Mouse (Mus musculus) hindbrain, embryonic 12.5 days (tissue): ENCODE measurements around the gene Klk11. TPM values are rescaled to one million over a fixed set of nuclear protein-coding genes. Genes with fewer than 3 reads are reported as not detected.

ENCODE experiments used
- ATAC-seq: fragments of 200-750 bp; cut with Nextera tagmentation; 2 replicates; pipeline ENCODE4 v1.8.0; 2017; ENCODE audit warnings: moderate TSS enrichment; ENCODE audit not compliant: low FRiP score
- H3K27ac ChIP-seq: fragments of 300-500 bp; sonication (generic); 2 replicates; pipeline ENCODE4 v1.5.1; 2016; ENCODE audit warnings: mild to moderate bottlenecking
- H3K27me3 ChIP-seq: fragments of 300-500 bp; sonication (generic); 2 replicates; pipeline ENCODE4 v1.6.1; 2016; ENCODE audit warnings: mild to moderate bottlenecking
- H3K36me3 ChIP-seq: fragments of 300-500 bp; sonication (generic); 2 replicates; pipeline ENCODE4 v1.6.1; 2016; ENCODE audit warnings: mild to moderate bottlenecking
- H3K4me1 ChIP-seq: fragments of 300-500 bp; sonication (generic); 2 replicates; pipeline ENCODE4 v1.6.1; 2016
- H3K4me2 ChIP-seq: fragments of 300-500 bp; sonication (generic); replicated peaks from 2 replicates; pipeline ENCODE4 v1.6.1; 2016; ENCODE audit warnings: mild to moderate bottlenecking
- H3K4me3 ChIP-seq: fragments of 300-500 bp; sonication (generic); 2 replicates; pipeline ENCODE4 v1.5.1; 2016; ENCODE audit warnings: mild to moderate bottlenecking
- H3K9ac ChIP-seq: fragments of 300-500 bp; sonication (generic); 2 replicates; pipeline ENCODE4 v1.6.1; 2016; ENCODE audit warnings: mild to moderate bottlenecking, moderate library complexity
- H3K9me3 ChIP-seq: fragments of 300-500 bp; sonication (generic); replicated peaks from 2 replicates; pipeline ENCODE4 v1.6.1; 2016; ENCODE audit warnings: mild to moderate bottlenecking
- WGBS: fragments of 180-500 bp; shearing (Covaris S2); methylation state at CpG from one replicate; pipeline ENCODE4 v1.1.7; 2016; 5-methylcytosine and 5-hydroxymethylcytosine counted together
- polyA plus RNA-seq: library from polyadenylated mRNA; unstranded; fragments of >200 nt; fragmentation: Nextera tagmentation; extraction: Ambion mirVana; gene quantifications from 2 replicates; pipeline ENCODE4 v1.2.1, GENCODE M21; 2016

Gene Klk11
- polyA plus RNA-seq, 1 experiment from 2014 or later, result 0.22 TPM

GRCm38 (mm10) chr7:43797844-43798462, 23.5 kb downstream of the Klk11 start:
- Histone ChIP-seq H3K4me3 (peak overlapping the region; percentile 36), H3K9me3 (no peaks in the 10 kb centered on the region), H3K4me1 (0 out of 2 replicates have a peak, but pooled peaks cover 9% of the 10 kb centered on the region), H3K27me3 (peaks cover 40% of the 10 kb centered on the region), H3K27ac (no peak overlapping the region), H3K36me3 (no peaks in the 10 kb centered on the region), H3K9ac (no peak overlapping the region), H3K4me2 (peak overlapping the region; percentile 59)
- ATAC-seq, result no peak
- WGBS, result 44% methylated on average over 13 of the region's 13 CpGs

- H3K27ac ChIP-seq, result no peak overlapping the region
- no peak overlapping the region for H3K9ac ChIP-seq
- no peaks in the 10 kb centered on the region for H3K36me3 ChIP-seq
- H3K4me3 ChIP-seq, result no peak overlapping the region
- H3K4me2 ChIP-seq, result no peak overlapping the region
- no peaks in the 10 kb centered on the region for H3K9me3 ChIP-seq
- H3K27me3 ChIP-seq, result peaks cover 40% of the 10 kb centered on the region
- no peak for ATAC-seq
- 0 out of 2 replicates have a peak, but pooled peaks cover 9% of the 10 kb centered on the region for H3K4me1 ChIP-seq
- WGBS, result 76% methylated on average over 7 of the region's 7 CpGs
Measured at GRCm38 (mm10) chr7:43799876-43800275, 25.5 kb downstream of the Klk11 start.

GRCm38 (mm10) chr7:43810994-43811393, 36.6 kb downstream of the Klk11 start, which contains the start of gene Klk7:
TSS of gene Klk7 (plus strand) at chr7:43811294.
- Histone ChIP-seq H3K36me3 (no peaks in the 10 kb centered on the region), H3K4me2 (no peak within 1 kb of the TSS), H3K9ac (no peak within 1 kb of the TSS), H3K27me3 (no peaks in the 10 kb centered on the region), H3K9me3 (no peaks in the 10 kb centered on the region), H3K4me3 (no peak within 1 kb of the TSS), H3K4me1 (no peaks in the 10 kb centered on the region), H3K27ac (no peak within 1 kb of the TSS)
- ATAC-seq, result no peak
- WGBS, result 60% methylated on average over 5 of the region's 5 CpGs

- no peaks in the 10 kb centered on the region for H3K9me3 ChIP-seq
- no peaks in the 10 kb centered on the region for H3K27me3 ChIP-seq
- no peak overlapping the region for H3K27ac ChIP-seq
- no peak overlapping the region for H3K4me2 ChIP-seq
- ATAC-seq, result no peak
- H3K36me3 ChIP-seq, result no peaks in the 10 kb centered on the region
- H3K4me3 ChIP-seq, result no peak overlapping the region
- no peak overlapping the region for H3K9ac ChIP-seq
- H3K4me1 ChIP-seq, result no peaks in the 10 kb centered on the region
- WGBS, result 83% methylated on average over 7 of the region's 7 CpGs
Measured at GRCm38 (mm10) chr7:43815211-43815610, 40.8 kb downstream of the Klk11 start.

- Histone ChIP-seq H3K36me3 (no peaks in the 10 kb centered on the region), H3K9me3 (no peaks in the 10 kb centered on the region)
Measured at GRCm38 (mm10) chr7:43816746-43817145, 42.3 kb downstream of the Klk11 start.

GRCm38 (mm10) chr7:43821581-43821980, 47.2 kb downstream of the Klk11 start:
- Histone ChIP-seq H3K4me2 (no peak overlapping the region), H3K4me1 (no peaks in the 10 kb centered on the region), H3K4me3 (no peak overlapping the region), H3K9me3 (no peaks in the 10 kb centered on the region), H3K36me3 (no peaks in the 10 kb centered on the region), H3K27ac (no peak overlapping the region), H3K9ac (no peak overlapping the region), H3K27me3 (no peaks in the 10 kb centered on the region)
- ATAC-seq, result no peak
- 92% methylated on average over 7 of the region's 7 CpGs for WGBS

More at GRCm38 (mm10) chr7:43816746-43817145, 42.3 kb downstream of the Klk11 start:
- Histone ChIP-seq H3K27ac (no peak overlapping the region), H3K4me1 (no peaks in the 10 kb centered on the region), H3K9ac (no peak overlapping the region), H3K27me3 (no peaks in the 10 kb centered on the region), H3K4me3 (no peak overlapping the region), H3K4me2 (no peak overlapping the region)
- ATAC-seq, result no peak

- Histone ChIP-seq H3K4me2 (no peak within 1 kb of the TSS), H3K36me3 (no peaks in the 10 kb centered on the region), H3K9ac (no peak within 1 kb of the TSS), H3K27ac (no peak within 1 kb of the TSS), H3K4me1 (no peaks in the 10 kb centered on the region), H3K27me3 (no peaks in the 10 kb centered on the region), H3K9me3 (no peaks in the 10 kb centered on the region), H3K4me3 (no peak within 1 kb of the TSS)
- ATAC-seq, result no peak
- WGBS, result 70% methylated on average over 10 of the region's 10 CpGs
Measured at GRCm38 (mm10) chr7:43824199-43824598, 49.8 kb downstream of the Klk11 start, which contains the start of gene Klk6. TSS of gene Klk6 (plus strand) at chr7:43824499.

GRCm38 (mm10) chr7:43826056-43826455, 51.7 kb downstream of the Klk11 start:
- Histone ChIP-seq H3K4me3 (no peak overlapping the region), H3K9me3 (no peaks in the 10 kb centered on the region), H3K4me1 (no peaks in the 10 kb centered on the region), H3K27me3 (no peaks in the 10 kb centered on the region), H3K36me3 (no peaks in the 10 kb centered on the region), H3K9ac (no peak overlapping the region), H3K4me2 (no peak overlapping the region), H3K27ac (no peak overlapping the region)
- no peak for ATAC-seq
- WGBS, result 86% methylated on average over 5 of the region's 5 CpGs

- no peak overlapping the region for H3K4me2 ChIP-seq
- H3K9ac ChIP-seq, result no peak overlapping the region
- no peak for ATAC-seq
- H3K9me3 ChIP-seq, result no peaks in the 10 kb centered on the region
- H3K36me3 ChIP-seq, result no peaks in the 10 kb centered on the region
- no peaks in the 10 kb centered on the region for H3K4me1 ChIP-seq
- H3K27ac ChIP-seq, result no peak overlapping the region
- no peak overlapping the region for H3K4me3 ChIP-seq
- WGBS, result 79% methylated on average over 4 of the region's 4 CpGs
- H3K27me3 ChIP-seq, result no peaks in the 10 kb centered on the region
Measured at GRCm38 (mm10) chr7:43827706-43828105, 53.3 kb downstream of the Klk11 start.

Other genes with a start within 250 kb of the Klk11 start
- gene Cd33, start 230.2 kb upstream of the Klk11 start, polyA plus RNA-seq, result 0.70 and 1.4 TPM in 2 replicates
- 8.4 and 9.6 TPM in 2 replicates for gene Zfp658, start 212.3 kb upstream of the Klk11 start, polyA plus RNA-seq
- gene Zfp719, start 195.0 kb upstream of the Klk11 start, polyA plus RNA-seq, result 17.2 and 17.6 TPM in 2 replicates
- gene Zfp819, start 167.4 kb upstream of the Klk11 start, polyA plus RNA-seq, result 0.34 and 0.37 TPM in 2 replicates
- not detected in 2 replicates for gene Ceacam18, start 139.9 kb upstream of the Klk11 start, polyA plus RNA-seq
- 0.18 and 0.44 TPM in 2 replicates for gene Siglece, start 114.4 kb upstream of the Klk11 start, polyA plus RNA-seq
- 16.4 and 17.0 TPM in 2 replicates for gene Ctu1, start 102.6 kb upstream of the Klk11 start, polyA plus RNA-seq
- gene Klk14, start 84.2 kb upstream of the Klk11 start, polyA plus RNA-seq, result not detected in 2 replicates
- gene Klk13, start 62.0 kb upstream of the Klk11 start, polyA plus RNA-seq, result 0.17 TPM in 1 of 2 replicates, not detected in the other
- gene Klk12, start 5.7 kb upstream of the Klk11 start, polyA plus RNA-seq, result not detected in 2 replicates
- 0.27 and 0.92 TPM in 2 replicates for gene Klk10, start 6.4 kb downstream of the Klk11 start, polyA plus RNA-seq
- not detected in 2 replicates for gene Klk9, start 17.3 kb downstream of the Klk11 start, polyA plus RNA-seq
- 8.9 and 10.1 TPM in 2 replicates for gene Klk8, start 23.0 kb downstream of the Klk11 start, polyA plus RNA-seq
- not detected in 2 replicates for gene Klk7, start 36.7 kb downstream of the Klk11 start, polyA plus RNA-seq
- not detected in 2 replicates for gene Klk6, start 49.9 kb downstream of the Klk11 start, polyA plus RNA-seq
- 0.17 and 0.68 TPM in 2 replicates for gene Klk5, start 67.4 kb downstream of the Klk11 start, polyA plus RNA-seq
- gene Klk4, start 106.6 kb downstream of the Klk11 start, polyA plus RNA-seq, result 0.50 and 0.57 TPM in 2 replicates
- gene Klk15, start 159.1 kb downstream of the Klk11 start, polyA plus RNA-seq, result not detected in 2 replicates
- gene Klk1b8, start 176.1 kb downstream of the Klk11 start, polyA plus RNA-seq, result not detected in 2 replicates
- gene Klk1b1, start 192.1 kb downstream of the Klk11 start, polyA plus RNA-seq, result not detected in 2 replicates
- gene Klk1b9, start 201.5 kb downstream of the Klk11 start, polyA plus RNA-seq, result not detected in 2 replicates
- gene Klk1b11, start 221.3 kb downstream of the Klk11 start, polyA plus RNA-seq, result not detected in 2 replicates
- gene Klk1b26, start 237.6 kb downstream of the Klk11 start, polyA plus RNA-seq, result not detected in 2 replicates